Mouse (Mus musculus) kidney, embryonic 16.5 days (tissue): ENCODE data around the gene Vps13d. TPM values are rescaled to one million over a fixed set of nuclear protein-coding genes. Genes with fewer than 3 reads are reported as not detected.

Source experiments
- ATAC-seq: fragments of 200-750 bp; cut with Nextera tagmentation; 2 replicates; pipeline ENCODE4 v1.8.0; 2017; ENCODE audit warnings: moderate TSS enrichment; ENCODE audit not compliant: low FRiP score, low TSS enrichment
- H3K27ac ChIP-seq: fragments of 300-500 bp; sonication (generic); 2 replicates; pipeline ENCODE4 v1.5.1; 2014; ENCODE audit warnings: low read length
- H3K27me3 ChIP-seq: fragments of 300-500 bp; sonication (generic); 2 replicates; pipeline ENCODE4 v1.6.1; 2014; ENCODE audit warnings: low read length, control low read depth, mixed read lengths; ENCODE audit not compliant: insufficient read depth
- H3K36me3 ChIP-seq: fragments of 300-500 bp; sonication (generic); 2 replicates; pipeline ENCODE4 v1.6.1; 2014; ENCODE audit warnings: low read length, control low read depth, mixed read lengths; ENCODE audit not compliant: insufficient read depth
- H3K4me1 ChIP-seq: fragments of 300-500 bp; sonication (generic); 2 replicates; pipeline ENCODE4 v1.6.1; 2014; ENCODE audit warnings: low read length, control low read depth, mixed read lengths; ENCODE audit not compliant: insufficient read depth
- H3K4me2 ChIP-seq: fragments of 300-500 bp; sonication (generic); replicated peaks from 2 replicates; pipeline ENCODE4 v1.6.1; 2014; ENCODE audit warnings: low read depth, low read length
- H3K4me3 ChIP-seq: fragments of 300-500 bp; sonication (generic); 2 replicates; pipeline ENCODE4 v1.5.1; 2014; ENCODE audit warnings: mild to moderate bottlenecking, low read length
- H3K9ac ChIP-seq: fragments of 300-500 bp; sonication (generic); replicated peaks from 2 replicates; pipeline ENCODE4 v1.6.1; 2014; ENCODE audit warnings: low read length
- H3K9me3 ChIP-seq: fragments of 300-500 bp; sonication (generic); 2 replicates; pipeline ENCODE4 v1.6.1; 2016; ENCODE audit warnings: low read length, control low read depth
- WGBS: fragments of 180-500 bp; shearing (Covaris S2); extraction: QIAGEN DNeasy Blood & Tissue Kit; methylation state at CpG from one replicate; pipeline ENCODE4 v1.1.7; 2014; 5-methylcytosine and 5-hydroxymethylcytosine counted together
- polyA plus RNA-seq: library from polyadenylated mRNA; unstranded; fragments of >200 nt; fragmentation: Nextera tagmentation; extraction: Ambion mirVana; gene quantifications from 2 replicates; pipeline ENCODE4 v1.2.1, GENCODE M21; 2015

The Vps13d gene
- polyA plus RNA-seq, 1 experiment from 2014 or later, result 10.6 TPM

- peaks cover 46% of the 10 kb centered on the region for H3K4me1 ChIP-seq
- H3K9ac ChIP-seq, result no peak overlapping the region
- no peak for ATAC-seq
- H3K4me2 ChIP-seq, result no peak overlapping the region
- no peaks in the 10 kb centered on the region for H3K27me3 ChIP-seq
- H3K9me3 ChIP-seq, result no peaks in the 10 kb centered on the region
- 84% methylated on average over 3 of the region's 3 CpGs for WGBS
- no peak overlapping the region for H3K4me3 ChIP-seq
- H3K27ac ChIP-seq, result no peak overlapping the region
- peaks cover 12% of the 10 kb centered on the region for H3K36me3 ChIP-seq
Measured at GRCm38 (mm10) chr4:145019121-145019714, 175.6 kb downstream of the Vps13d start.

GRCm38 (mm10) chr4:145017745-145018144, 177.1 kb downstream of the Vps13d start:
- Histone ChIP-seq H3K4me3 (no peak overlapping the region), H3K4me1 (peaks cover 44% of the 10 kb centered on the region), H3K9me3 (no peaks in the 10 kb centered on the region), H3K9ac (no peak overlapping the region), H3K4me2 (no peak overlapping the region), H3K27me3 (no peaks in the 10 kb centered on the region), H3K27ac (peak overlapping the region; percentile 55), H3K36me3 (peaks cover 12% of the 10 kb centered on the region)
- no peak for ATAC-seq
- WGBS, result 63% methylated on average over 2 of the region's 2 CpGs

GRCm38 (mm10) chr4:145016669-145017068, 178.1 kb downstream of the Vps13d start:
- peaks cover 12% of the 10 kb centered on the region for H3K36me3 ChIP-seq
- peaks cover 38% of the 10 kb centered on the region for H3K4me1 ChIP-seq
- 87% methylated on average over 1 of the region's 1 CpGs for WGBS
- no peak overlapping the region for H3K27ac ChIP-seq
- no peaks in the 10 kb centered on the region for H3K27me3 ChIP-seq
- ATAC-seq, result no peak
- no peaks in the 10 kb centered on the region for H3K9me3 ChIP-seq
- no peak overlapping the region for H3K4me2 ChIP-seq
- no peak overlapping the region for H3K9ac ChIP-seq
- no peak overlapping the region for H3K4me3 ChIP-seq

GRCm38 (mm10) chr4:145014632-145014960, 180.2 kb downstream of the Vps13d start:
- Histone ChIP-seq H3K4me1 (peaks cover 43% of the 10 kb centered on the region), H3K9ac (0 out of 2 replicates have a peak overlapping the region, but pooled peaks have one; percentile 3), H3K4me3 (no peak overlapping the region), H3K9me3 (no peaks in the 10 kb centered on the region), H3K4me2 (no peak overlapping the region), H3K27ac (peak overlapping the region; percentile 84), H3K36me3 (peaks cover 12% of the 10 kb centered on the region), H3K27me3 (no peaks in the 10 kb centered on the region)
- ATAC-seq, result peak; percentile 7; the same call in 1 of the 2 replicates
- 63% methylated on average over 4 of the region's 4 CpGs for WGBS

GRCm38 (mm10) chr4:145013760-145014631, 180.8 kb downstream of the Vps13d start:
- no peak overlapping the region for H3K4me3 ChIP-seq
- ATAC-seq, result peak; percentile 57
- H3K36me3 ChIP-seq, result peaks cover 9% of the 10 kb centered on the region
- H3K9ac ChIP-seq, result 0 out of 2 replicates have a peak overlapping the region, but pooled peaks have one; percentile 3
- WGBS, result 63% methylated on average over 7 of the region's 7 CpGs
- peak overlapping the region; percentile 84 for H3K27ac ChIP-seq
- no peak overlapping the region for H3K4me2 ChIP-seq
- no peaks in the 10 kb centered on the region for H3K27me3 ChIP-seq
- no peaks in the 10 kb centered on the region for H3K9me3 ChIP-seq
- peaks cover 49% of the 10 kb centered on the region for H3K4me1 ChIP-seq

- 81% methylated on average over 4 of the region's 4 CpGs for WGBS
- H3K9ac ChIP-seq, result no peak overlapping the region
- H3K4me3 ChIP-seq, result no peak overlapping the region
- H3K27me3 ChIP-seq, result no peaks in the 10 kb centered on the region
- ATAC-seq, result peak; percentile 37; the same call in 1 of the 2 replicates
- peaks cover 9% of the 10 kb centered on the region for H3K36me3 ChIP-seq
- H3K4me2 ChIP-seq, result no peak overlapping the region
- H3K9me3 ChIP-seq, result no peaks in the 10 kb centered on the region
- peaks cover 50% of the 10 kb centered on the region for H3K4me1 ChIP-seq
- H3K27ac ChIP-seq, result peak overlapping the region; percentile 84
Measured at GRCm38 (mm10) chr4:145013187-145013586, 181.6 kb downstream of the Vps13d start.

GRCm38 (mm10) chr4:145011156-145011555, 183.6 kb downstream of the Vps13d start:
- H3K27me3 ChIP-seq, result no peaks in the 10 kb centered on the region
- H3K27ac ChIP-seq, result peak overlapping the region; percentile 84
- 0 out of 2 replicates have a peak, but pooled peaks cover 3% of the 10 kb centered on the region for H3K36me3 ChIP-seq
- H3K4me3 ChIP-seq, result no peak overlapping the region
- no peak overlapping the region for H3K9ac ChIP-seq
- H3K4me2 ChIP-seq, result no peak overlapping the region
- no peak for ATAC-seq
- no peaks in the 10 kb centered on the region for H3K9me3 ChIP-seq
- H3K4me1 ChIP-seq, result peaks cover 50% of the 10 kb centered on the region
- WGBS, result 80% methylated on average over 3 of the region's 3 CpGs

GRCm38 (mm10) chr4:145009934-145010333, 184.9 kb downstream of the Vps13d start:
- 47% methylated on average over 7 of the region's 7 CpGs for WGBS
- Histone ChIP-seq H3K4me1 (peaks cover 48% of the 10 kb centered on the region), H3K4me2 (no peak overlapping the region), H3K9me3 (no peaks in the 10 kb centered on the region), H3K27ac (peak overlapping the region; percentile 72), H3K27me3 (no peaks in the 10 kb centered on the region), H3K4me3 (no peak overlapping the region), H3K36me3 (no peaks in the 10 kb centered on the region), H3K9ac (no peak overlapping the region; the same call in 1 of the 2 replicates)
- ATAC-seq, result no peak

- Histone ChIP-seq H3K27me3 (no peaks in the 10 kb centered on the region), H3K4me1 (peaks cover 46% of the 10 kb centered on the region), H3K36me3 (no peaks in the 10 kb centered on the region), H3K9me3 (no peaks in the 10 kb centered on the region), H3K4me2 (no peak overlapping the region), H3K27ac (peak overlapping the region; percentile 72), H3K9ac (no peak overlapping the region; the same call in 1 of the 2 replicates), H3K4me3 (no peak overlapping the region)
- no peak for ATAC-seq
- 11% methylated on average over 3 of the region's 3 CpGs for WGBS
Measured at GRCm38 (mm10) chr4:145009437-145009836, 185.4 kb downstream of the Vps13d start.
